Mouse (Mus musculus) frontal cortex, adult (tissue): ENCODE measurements around the gene Npcd.

Source experiments
- ATAC-seq: cut with Nextera tagmentation; 2 replicates; pipeline ENCODE4 v1.9.2; 2017; ENCODE audit warnings: mild to moderate bottlenecking, moderate library complexity, mixed read lengths; ENCODE audit not compliant: low TSS enrichment

Npcd gene

GRCm38 (mm10) chr15:79766586-79767071 is 67.4 kb downstream of the Npcd start:
- no peak for ATAC-seq

DNA sequence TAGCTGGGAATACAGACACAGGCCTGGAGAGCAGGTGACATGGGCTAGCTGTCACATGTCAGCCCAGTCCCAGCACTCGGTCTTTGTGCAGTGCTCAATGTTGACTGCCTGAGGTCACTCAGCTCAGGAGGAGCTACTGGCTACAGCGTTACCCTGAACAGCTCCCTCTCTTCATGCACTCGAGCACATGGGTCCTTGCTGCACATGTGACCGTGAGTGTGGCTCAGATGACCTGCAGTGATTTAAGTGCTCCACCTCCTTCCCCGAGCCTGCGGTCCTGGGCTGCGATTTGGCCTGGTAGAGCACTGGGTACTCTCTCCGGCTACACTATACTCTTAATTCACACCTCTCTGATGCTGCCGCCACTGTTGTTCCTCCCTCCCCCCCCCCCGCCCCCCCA is 67.9 kb downstream of the Npcd start:
- ATAC-seq, result no peak

GRCm38 (mm10) chr15:79765361-79765760 is 68.7 kb downstream of the Npcd start:
- no peak for ATAC-seq

- ATAC-seq, result peak; percentile 71
These were observed 69.3 kb downstream of the Npcd start for GRCm38 (mm10) chr15:79764539-79765267.

- peak; percentile 46 for ATAC-seq
These were observed 70.3 kb downstream of the Npcd start for GRCm38 (mm10) chr15:79763601-79764246.

DNA sequence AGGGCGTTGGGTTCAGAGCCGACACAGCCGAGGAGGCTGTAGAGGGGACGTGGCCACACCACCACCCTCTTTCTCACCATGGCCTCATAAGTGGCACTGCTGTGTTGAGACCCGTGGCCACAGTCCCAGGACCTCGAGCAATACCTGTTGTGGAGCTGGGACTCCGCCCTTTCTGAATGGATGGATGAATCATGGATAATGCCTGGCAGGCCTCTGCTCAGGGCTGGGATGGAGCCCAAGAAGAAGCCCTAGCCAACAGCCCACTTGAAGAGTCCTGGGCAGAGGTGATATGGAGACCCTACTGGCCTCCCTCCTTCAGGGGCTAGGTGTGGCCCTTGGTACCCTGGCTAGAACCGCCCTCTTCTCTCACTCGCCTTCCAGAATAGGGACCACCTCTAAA is 71.0 kb downstream of the Npcd start:
- ATAC-seq, result no peak

- ATAC-seq, result 0 out of 2 replicates have a peak, but pooled peaks have one; percentile 2
These were observed 73.1 kb downstream of the Npcd start for GRCm38 (mm10) chr15:79760956-79761355.

DNA sequence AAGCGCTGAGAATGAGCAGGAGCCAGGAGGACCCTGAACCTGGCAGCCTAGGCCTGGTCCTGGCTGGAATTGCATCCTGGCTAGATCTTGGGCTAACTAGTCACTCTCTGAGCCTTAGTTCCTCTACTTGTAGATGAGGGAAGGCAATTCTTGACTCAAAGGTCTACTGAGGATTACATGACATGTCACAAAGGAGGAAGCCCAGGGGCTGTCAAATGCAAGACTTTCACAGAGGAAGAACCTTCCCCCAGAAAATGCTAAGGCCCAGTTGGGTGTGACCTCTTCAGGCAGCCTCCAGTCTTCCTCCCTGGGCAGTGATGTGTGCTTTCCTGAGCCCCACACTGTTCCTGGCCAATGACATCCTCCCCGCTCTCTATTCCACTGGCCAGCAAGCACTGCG is 76.9 kb downstream of the Npcd start:
- ATAC-seq, result no peak

DNA sequence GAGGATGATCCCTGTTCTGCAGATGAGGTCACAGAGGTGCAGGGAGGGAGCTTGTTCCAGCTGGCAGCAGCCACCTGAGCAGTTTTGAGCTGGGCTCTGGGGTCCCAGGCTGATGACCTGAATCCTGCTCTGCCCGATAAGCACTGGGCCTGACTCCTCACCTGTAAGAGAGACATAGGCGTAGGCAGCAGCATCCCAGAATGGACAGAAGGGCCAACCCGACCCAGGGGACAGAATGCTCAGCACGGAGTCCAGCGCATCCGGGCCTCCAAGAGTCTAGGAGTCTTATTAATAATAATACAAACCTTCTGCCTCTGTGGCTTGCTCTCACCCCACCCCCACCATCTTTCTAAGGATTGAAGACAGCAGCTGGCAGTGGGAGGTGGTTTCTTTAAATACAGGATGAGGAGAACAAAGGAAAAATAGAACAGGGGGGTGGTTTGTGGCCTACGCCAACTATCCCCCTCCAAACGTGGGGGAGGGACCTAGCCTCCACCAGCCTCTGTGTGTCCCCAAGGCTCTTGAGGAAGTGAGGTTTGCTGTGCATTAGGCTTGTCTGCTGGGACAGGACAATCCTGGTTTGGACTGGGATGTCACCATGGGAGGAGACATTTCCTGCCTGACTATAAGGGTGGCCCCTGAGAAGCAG is 77.9 kb downstream of the Npcd start:
- ATAC-seq, result peak; percentile 53

- no peak for ATAC-seq
These were observed 78.9 kb downstream of the Npcd start for GRCm38 (mm10) chr15:79755176-79755575.

DNA sequence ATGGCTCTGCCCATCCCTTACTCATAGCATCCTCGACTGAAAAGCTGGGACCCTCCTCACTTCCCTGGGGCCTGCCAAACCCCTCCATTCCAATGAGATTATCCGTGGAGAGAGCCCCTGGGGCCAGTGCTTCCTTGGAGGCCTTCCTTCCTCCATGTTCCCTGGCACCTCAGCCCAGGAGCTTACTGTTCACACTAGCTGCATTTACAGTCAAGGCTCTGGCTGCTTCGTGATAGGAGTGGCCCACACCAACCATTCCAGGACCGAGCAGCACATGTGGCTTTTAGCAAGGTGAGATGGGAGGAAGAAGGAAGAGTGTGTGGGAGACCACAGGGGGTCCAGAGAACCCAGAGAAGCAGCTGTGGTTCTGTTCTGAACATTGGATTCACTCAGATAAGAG is 80.2 kb downstream of the Npcd start:
- ATAC-seq, result no peak

DNA sequence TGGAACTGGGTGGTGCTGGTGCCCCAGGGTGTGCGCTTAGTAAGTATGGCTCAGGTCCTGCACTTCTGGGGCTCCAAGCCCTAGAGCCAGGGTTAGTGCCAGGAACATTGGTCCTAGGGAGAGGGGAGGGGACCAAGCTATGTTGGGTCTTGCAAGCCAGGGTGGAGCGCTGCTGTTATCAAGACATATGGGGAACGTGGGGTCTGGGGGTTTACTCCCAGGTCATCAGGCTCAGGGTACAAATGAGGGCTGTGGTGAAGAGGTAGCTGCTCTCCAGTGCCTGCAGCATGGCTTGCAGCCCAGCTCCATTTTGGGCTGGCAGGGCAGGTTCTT is 80.7 kb downstream of the Npcd start:
- ATAC-seq, result no peak

DNA sequence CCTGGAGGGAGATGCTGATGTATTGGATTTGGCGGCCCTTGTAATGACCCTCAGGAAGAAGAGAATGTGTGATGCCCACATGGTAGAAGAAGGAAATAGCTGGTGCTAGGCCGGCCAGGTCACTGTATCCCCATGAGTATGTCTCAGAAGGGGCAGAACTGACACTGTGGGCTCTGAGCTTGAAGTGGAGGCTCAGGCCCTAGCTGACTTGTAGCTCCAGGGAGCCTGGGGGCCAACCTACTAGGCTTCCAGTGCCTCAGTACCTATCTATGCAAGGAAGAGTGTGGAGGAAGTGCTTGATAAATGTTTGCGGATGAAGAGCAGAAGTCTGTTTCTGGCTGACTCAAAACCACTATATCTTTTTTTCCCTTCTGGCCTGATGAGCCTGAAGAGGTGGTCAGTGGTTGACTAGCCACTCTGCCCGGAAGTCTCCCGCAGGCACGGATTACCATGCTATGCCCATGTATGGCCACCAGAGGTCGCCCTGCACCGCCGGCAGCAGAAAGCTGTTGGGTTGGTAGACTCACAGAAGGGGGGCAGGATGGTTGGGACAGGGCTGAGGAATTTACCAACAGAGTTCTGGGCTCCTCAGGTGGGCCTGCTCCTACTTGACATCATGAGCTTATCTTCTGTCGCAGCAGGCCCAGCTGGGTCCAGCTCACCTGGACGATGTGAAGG is 81.2 kb downstream of the Npcd start:
- peak; percentile 60 for ATAC-seq

DNA sequence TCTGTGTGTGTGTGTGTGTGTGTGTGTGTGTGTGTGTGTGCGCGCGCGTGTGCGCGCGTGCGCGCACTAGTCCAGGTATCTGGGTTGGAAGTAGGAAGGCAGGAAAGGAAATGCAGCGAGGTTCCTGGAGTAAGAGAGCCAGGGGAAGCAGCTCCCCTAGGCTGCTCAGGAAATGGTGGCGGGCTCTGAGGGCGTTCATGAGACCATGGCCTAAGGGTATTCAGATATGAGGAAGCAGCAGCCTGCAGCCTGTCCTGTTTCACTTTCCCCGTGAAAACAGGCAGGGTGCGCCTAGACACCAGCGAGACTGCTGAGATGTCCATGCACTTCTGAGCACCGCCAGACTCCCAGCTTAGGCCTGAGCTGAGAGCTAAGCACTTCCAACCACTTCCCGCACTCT is 82.3 kb downstream of the Npcd start:
- ATAC-seq, result no peak

DNA sequence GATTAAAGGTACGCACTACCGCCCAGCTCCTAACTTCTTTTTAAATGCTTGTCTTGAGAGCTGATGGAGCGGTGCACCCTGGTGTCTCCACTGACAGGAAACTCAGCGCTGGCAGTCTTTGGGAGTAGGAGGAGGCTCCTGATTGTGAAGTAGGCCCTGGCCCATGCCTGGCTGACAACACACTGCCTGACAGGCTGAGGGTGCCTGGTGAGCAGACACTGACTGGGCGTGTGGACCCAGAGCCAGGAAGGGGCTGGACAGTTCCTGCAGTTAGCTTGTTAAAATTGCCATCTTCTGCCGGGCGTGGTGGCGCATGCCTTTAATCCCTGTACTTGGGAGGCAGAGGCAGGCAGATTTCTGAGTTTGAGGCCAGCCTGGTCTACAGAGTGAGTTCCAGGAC is 83.8 kb downstream of the Npcd start:
- no peak for ATAC-seq

GRCm38 (mm10) chr15:79749162-79749561 is 84.9 kb downstream of the Npcd start:
- no peak for ATAC-seq

DNA sequence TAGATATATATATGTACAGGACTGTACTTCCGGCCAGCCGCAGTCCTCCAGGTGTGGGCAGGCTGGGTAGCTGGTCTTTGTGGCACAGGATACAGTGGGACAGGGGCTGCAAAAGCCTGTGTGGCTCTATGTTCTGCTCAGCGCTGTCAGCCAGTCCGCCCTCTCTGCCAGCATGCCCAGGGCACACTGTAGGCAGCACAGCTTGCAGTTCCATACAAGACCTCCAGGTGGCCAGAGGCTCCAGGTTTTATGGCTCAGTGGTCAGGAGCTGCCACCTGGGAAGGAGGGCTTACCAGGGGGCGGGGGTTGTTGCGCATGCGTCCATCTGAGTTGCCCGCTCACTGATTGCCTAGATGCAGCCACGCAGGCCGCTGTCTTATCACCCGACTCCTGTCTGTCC is 86.0 kb downstream of the Npcd start:
- no peak for ATAC-seq

DNA sequence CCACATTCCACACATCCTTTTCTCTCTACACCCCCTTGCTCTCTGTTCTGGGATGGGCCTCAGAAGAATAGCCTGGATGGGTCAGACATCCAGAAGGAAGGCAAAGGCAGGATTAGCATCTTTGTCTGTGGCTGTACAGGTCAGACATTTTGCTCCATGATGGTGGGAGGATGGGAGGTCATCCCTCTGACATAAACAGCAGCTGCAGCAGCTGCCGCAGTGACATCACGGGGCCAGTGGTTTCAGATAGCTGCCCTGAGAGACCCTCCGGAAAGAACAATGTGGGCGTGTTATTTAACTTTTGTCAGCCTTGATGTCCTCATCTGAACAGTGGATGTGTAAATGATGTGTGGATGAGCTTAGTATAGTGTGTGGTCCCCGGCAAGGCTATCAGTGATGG is 88.2 kb downstream of the Npcd start:
- ATAC-seq, result no peak

GRCm38 (mm10) chr15:79745312-79745711 is 88.7 kb downstream of the Npcd start:
- ATAC-seq, result no peak

DNA sequence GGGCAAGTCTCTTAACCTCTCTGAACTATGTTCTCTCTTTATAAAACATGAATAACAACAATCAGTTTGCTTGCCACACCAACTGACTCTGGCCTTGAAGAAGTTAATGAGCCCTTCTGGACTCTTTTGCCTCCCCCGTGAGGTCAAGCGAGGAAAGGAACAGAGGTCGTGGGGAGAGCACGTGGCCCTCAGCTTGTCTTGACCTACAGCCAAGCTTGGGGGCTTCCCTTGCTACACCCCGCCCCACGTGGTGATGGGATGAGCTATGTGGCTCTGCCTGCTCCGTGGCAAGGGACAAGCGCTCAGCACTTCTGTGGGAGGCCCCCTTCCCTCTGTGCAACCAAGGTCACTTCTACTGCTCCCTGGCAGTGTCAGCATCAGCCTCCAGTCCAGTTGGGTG is 89.3 kb downstream of the Npcd start:
- no peak for ATAC-seq

- no peak for ATAC-seq
These were observed 90.0 kb downstream of the Npcd start for GRCm38 (mm10) chr15:79744001-79744400.

DNA sequence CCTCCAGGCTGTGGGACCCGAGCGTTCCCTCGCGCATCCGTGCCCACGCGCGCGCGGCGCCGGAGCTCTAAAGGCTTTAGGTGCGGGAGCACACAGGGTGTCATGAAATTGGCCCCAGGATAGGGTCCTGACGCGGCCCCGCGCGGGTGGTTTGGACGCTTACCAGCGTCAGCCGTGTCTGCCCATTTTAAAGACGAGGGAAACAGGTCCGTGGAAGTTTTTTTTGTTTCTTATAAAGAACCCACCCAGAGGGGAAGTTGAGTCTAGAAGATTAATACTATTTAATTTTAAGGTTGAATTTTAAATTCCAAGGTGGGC is 91.4 kb downstream of the Npcd start:
- no peak for ATAC-seq
